Mouse (Mus musculus) neural tube, embryonic 14.5 days (tissue): ENCODE data around the gene AU022252. TPM values are rescaled to one million over a fixed set of nuclear protein-coding genes. Genes with fewer than 3 reads are reported as not detected.

ENCODE experiments used
- ATAC-seq: fragments of 200-750 bp; cut with Nextera tagmentation; 2 replicates; pipeline ENCODE4 v1.8.0; 2017; ENCODE audit warnings: low read depth, mild to moderate bottlenecking, moderate TSS enrichment, moderate library complexity
- H3K27ac ChIP-seq: fragments of 300-500 bp; sonication (generic); 2 replicates; pipeline ENCODE4 v1.5.1; 2014; ENCODE audit warnings: low read depth, mild to moderate bottlenecking, control low read depth, low read length, moderate library complexity, mixed read lengths
- H3K27me3 ChIP-seq: fragments of 300-500 bp; sonication (generic); 2 replicates; pipeline ENCODE4 v1.6.1; 2014; ENCODE audit warnings: low read length; ENCODE audit not compliant: control insufficient read depth, insufficient read depth
- H3K36me3 ChIP-seq: fragments of 300-500 bp; sonication (generic); 2 replicates; pipeline ENCODE4 v1.6.1; 2014; ENCODE audit warnings: low read length, mixed read lengths; ENCODE audit not compliant: control insufficient read depth, insufficient read depth
- H3K4me1 ChIP-seq: fragments of 300-500 bp; sonication (generic); 2 replicates; pipeline ENCODE4 v1.6.1; 2014; ENCODE audit warnings: low read length; ENCODE audit not compliant: control insufficient read depth, insufficient read depth
- H3K4me2 ChIP-seq: fragments of 300-500 bp; sonication (generic); 2 replicates; pipeline ENCODE4 v1.6.1; 2014; ENCODE audit warnings: mild to moderate bottlenecking, low read depth, low read length, control low read depth
- H3K4me3 ChIP-seq: fragments of 300-500 bp; sonication (generic); 2 replicates; pipeline ENCODE4 v1.5.1; 2014; ENCODE audit warnings: low read depth, low read length, control low read depth, mixed read lengths
- H3K9ac ChIP-seq: fragments of 300-500 bp; sonication (generic); replicated peaks from 2 replicates; pipeline ENCODE4 v1.6.1; 2014; ENCODE audit warnings: low read depth, mild to moderate bottlenecking, control low read depth, low read length, mixed read lengths
- H3K9me3 ChIP-seq: fragments of 300-500 bp; sonication (generic); 2 replicates; pipeline ENCODE4 v1.6.1; 2016; ENCODE audit warnings: low read length; ENCODE audit not compliant: control insufficient read depth
- WGBS: fragments of 180-500 bp; shearing (Covaris S2); extraction: QIAGEN DNeasy Blood & Tissue Kit; methylation state at CpG from one replicate; pipeline ENCODE4 v1.1.7; 2014; 5-methylcytosine and 5-hydroxymethylcytosine counted together
- polyA plus RNA-seq: library from polyadenylated mRNA; unstranded; fragments of >200 nt; fragmentation: Nextera tagmentation; extraction: Ambion mirVana; gene quantifications from 2 replicates; pipeline ENCODE4 v1.2.1, GENCODE M21; 2014

The AU022252 gene
- polyA plus RNA-seq, 1 experiment from 2014 or later: 19.2 TPM

DNA sequence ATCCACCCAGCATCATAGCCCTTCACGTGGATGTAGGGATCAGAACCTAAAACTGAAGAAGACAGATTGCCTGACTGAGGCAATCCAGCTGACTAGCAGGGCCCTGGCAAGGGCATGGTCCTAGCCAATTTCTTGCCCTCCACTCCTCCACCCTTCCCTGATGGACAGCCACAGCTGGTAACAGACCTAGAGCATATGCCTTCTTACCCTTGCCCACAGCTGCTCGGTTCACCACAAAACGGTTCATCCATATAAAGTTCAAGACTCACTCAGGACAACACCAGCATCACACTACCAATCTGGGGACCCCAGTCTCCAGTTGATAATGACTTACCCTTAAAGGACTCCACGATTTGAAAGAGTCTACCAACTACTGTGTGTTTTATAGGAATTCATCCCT, 46.7 kb downstream of the AU022252 start:
- Histone ChIP-seq H3K9ac (no peak overlapping the region), H3K4me2 (no peak overlapping the region), H3K9me3 (no peaks in the 10 kb centered on the region), H3K4me3 (no peak overlapping the region), H3K4me1 (no peaks in the 10 kb centered on the region), H3K27ac (no peak overlapping the region), H3K27me3 (no peaks in the 10 kb centered on the region), H3K36me3 (no peaks in the 10 kb centered on the region)
- 87% methylated on average over 4 of the region's 4 CpGs for WGBS
- no peak for ATAC-seq

DNA sequence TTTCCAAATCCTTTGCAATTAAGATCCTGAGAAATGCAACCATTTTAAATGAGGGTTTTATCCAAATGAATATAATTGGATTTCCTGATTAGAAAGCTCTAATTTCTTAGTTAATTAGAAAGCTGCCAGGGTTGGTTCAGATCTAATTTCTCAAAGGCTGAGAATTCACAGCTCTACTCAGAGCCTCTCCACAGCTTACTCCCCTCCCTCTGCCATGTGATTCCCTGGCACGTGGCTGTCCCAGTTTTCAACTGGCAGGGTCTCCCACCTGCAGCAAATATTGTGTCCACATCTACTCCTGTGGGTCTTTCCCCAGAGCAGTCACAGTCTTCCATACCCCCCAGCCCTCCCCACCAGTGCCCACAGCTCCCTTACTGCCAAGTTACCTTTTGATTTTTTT, 49.0 kb downstream of the AU022252 start:
- ATAC-seq: no peak
- Histone ChIP-seq H3K4me2 (no peak overlapping the region), H3K36me3 (no peaks in the 10 kb centered on the region), H3K27ac (no peak overlapping the region), H3K27me3 (no peaks in the 10 kb centered on the region), H3K4me3 (no peak overlapping the region), H3K4me1 (no peaks in the 10 kb centered on the region), H3K9me3 (no peaks in the 10 kb centered on the region), H3K9ac (no peak overlapping the region)
- 59% methylated on average over 1 of the region's 1 CpGs for WGBS

DNA sequence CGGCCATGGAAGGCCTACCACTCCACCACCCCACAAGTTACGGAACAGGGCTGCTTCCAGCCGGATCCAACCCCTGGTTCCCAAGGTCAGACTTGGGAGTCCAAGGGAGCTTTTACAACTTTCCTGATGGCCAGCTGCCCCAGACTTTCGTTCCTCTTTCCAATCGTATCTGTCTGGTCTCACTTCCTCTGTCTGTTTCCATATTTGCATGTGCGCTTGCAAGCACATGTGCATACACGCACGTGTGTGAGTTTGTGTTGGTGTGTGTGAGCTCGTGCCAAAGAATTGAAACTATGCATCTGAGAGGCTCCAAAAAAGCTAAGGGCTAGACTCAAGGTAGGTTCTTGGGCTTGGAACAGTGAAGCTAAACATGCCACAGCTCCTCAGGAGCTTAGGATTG, 51.1 kb downstream of the AU022252 start:
- Histone ChIP-seq H3K4me1 (no peaks in the 10 kb centered on the region), H3K4me2 (no peak overlapping the region), H3K36me3 (no peaks in the 10 kb centered on the region), H3K4me3 (no peak overlapping the region), H3K9ac (no peak overlapping the region), H3K27me3 (no peaks in the 10 kb centered on the region), H3K9me3 (no peaks in the 10 kb centered on the region), H3K27ac (no peak overlapping the region)
- ATAC-seq: no peak
- 91% methylated on average over 8 of the region's 9 CpGs for WGBS

DNA sequence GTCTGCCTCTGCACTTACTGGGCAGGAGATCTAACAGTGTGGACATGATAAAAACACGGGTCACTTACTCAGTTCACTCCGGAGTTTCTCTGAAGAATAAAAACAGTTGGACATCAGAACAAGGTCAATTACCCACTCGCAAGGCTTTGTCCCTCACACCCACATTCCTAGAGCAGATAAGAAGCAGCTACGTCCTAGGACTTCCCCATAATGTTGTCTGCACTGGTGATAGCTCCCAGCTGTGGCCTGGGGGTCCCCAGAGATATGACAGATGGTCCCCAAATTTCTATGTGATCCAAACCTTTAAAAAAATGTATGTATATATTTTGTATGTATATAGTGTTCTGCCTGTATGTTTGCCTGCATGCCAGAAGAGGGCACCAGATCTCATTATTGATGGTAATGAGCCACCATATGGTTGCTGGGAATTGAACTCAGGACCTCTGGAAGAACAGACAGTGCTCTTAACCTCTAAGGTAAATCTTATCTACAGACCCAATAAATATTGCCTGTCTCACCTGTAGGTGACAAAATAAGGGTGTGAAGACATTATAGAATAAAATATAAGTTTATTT, 52.3 kb downstream of the AU022252 start:
- Histone ChIP-seq H3K4me2 (no peak overlapping the region), H3K36me3 (no peaks in the 10 kb centered on the region), H3K9me3 (no peaks in the 10 kb centered on the region), H3K4me1 (no peaks in the 10 kb centered on the region), H3K4me3 (no peak overlapping the region), H3K27me3 (no peaks in the 10 kb centered on the region), H3K9ac (no peak overlapping the region), H3K27ac (no peak overlapping the region)
- 54% methylated on average over 4 of the region's 4 CpGs for WGBS
- no peak for ATAC-seq

DNA sequence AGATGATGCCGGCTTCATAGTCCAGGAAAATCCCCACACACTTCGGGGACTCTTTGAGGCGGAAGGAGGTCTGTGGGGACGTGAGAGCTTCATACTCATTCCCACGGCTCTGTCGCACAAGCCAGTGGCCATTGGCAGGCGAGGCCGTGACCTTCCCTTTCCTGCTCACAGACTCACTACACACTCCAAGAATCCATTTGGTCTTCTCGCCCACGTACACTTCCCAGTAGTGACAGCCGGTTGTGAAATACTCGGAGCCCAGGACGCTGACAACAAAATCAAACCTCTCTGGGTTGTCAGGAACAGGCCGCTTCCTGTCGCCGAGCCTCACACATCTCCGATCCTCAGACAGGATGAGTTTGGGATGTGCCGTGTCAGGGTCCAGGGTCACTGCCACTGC, 54.2 kb downstream of the AU022252 start:
- no peak for ATAC-seq

GRCm38 (mm10) chr4:119177702-119178101, 54.8 kb downstream of the AU022252 start:
- no peaks in the 10 kb centered on the region for H3K36me3 ChIP-seq
- WGBS: 79% methylated on average over 5 of the region's 5 CpGs
- H3K27ac ChIP-seq: no peak overlapping the region
- no peaks in the 10 kb centered on the region for H3K27me3 ChIP-seq
- H3K4me3 ChIP-seq: no peak overlapping the region
- no peak overlapping the region for H3K9ac ChIP-seq
- H3K4me2 ChIP-seq: no peak overlapping the region
- H3K4me1 ChIP-seq: peaks cover 6% of the 10 kb centered on the region; the same call in 1 of the 2 replicates
- no peak for ATAC-seq
- H3K9me3 ChIP-seq: no peaks in the 10 kb centered on the region

More for the DNA sequence above, 54.2 kb downstream of the AU022252 start:
- H3K9ac ChIP-seq: no peak overlapping the region
- no peaks in the 10 kb centered on the region for H3K4me1 ChIP-seq
- H3K4me2 ChIP-seq: no peak overlapping the region
- H3K36me3 ChIP-seq: no peaks in the 10 kb centered on the region
- no peaks in the 10 kb centered on the region for H3K9me3 ChIP-seq
- WGBS: 78% methylated on average over 18 of the region's 18 CpGs
- H3K27me3 ChIP-seq: no peaks in the 10 kb centered on the region
- no peak overlapping the region for H3K4me3 ChIP-seq
- H3K27ac ChIP-seq: no peak overlapping the region

- under 1% methylated on average over 38 of the region's 40 CpGs for WGBS
- H3K27me3 ChIP-seq: no peaks in the 10 kb centered on the region
- H3K36me3 ChIP-seq: peaks cover 5% of the 10 kb centered on the region
Observed at GRCm38 (mm10) chr4:119173851-119174453, 58.6 kb downstream of the AU022252 start, which contains the start of gene Zfp691. TSS of gene Zfp691 (minus strand) at chr4:119174195.

DNA sequence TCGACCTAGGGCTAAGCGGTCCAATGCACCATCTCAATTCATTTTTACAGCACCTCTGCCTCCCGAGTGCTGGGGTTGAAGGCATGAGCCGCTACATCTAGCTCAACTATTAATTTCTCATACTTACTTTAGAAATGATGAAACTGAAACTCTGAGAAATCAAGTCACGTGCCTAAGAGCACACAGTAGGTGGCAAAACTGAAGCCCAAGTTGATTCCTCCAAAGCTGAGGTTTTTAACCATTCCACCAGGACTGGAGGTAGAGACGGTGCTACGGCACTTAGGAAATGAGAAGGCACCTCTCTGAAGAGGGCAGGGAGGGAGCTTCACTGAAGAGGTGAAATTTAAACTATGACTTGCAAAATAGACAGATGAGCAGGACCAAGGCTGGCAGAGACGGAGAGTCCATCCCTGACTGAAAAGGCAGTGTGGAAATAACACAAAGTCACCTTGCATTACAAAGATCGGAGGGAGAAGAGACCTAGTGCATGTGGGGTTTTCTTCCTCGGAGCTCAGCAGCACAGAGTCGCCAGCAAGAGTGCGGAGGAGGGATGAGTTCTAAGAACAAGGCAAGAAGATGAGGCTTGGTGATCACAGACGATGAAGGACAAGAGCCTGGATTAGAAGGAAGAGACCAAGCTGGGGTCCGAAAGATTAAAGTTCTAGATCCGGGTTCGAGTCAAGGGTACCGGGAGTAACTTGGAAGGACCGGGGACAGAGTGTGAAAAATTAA, 59.4 kb downstream of the AU022252 start:
- Histone ChIP-seq H3K27ac (no peak overlapping the region), H3K4me1 (peaks cover 11% of the 10 kb centered on the region), H3K4me2 (peak overlapping the region; percentile 89), H3K9me3 (no peaks in the 10 kb centered on the region), H3K36me3 (peaks cover 5% of the 10 kb centered on the region), H3K4me3 (peak overlapping the region; percentile 45), H3K27me3 (no peaks in the 10 kb centered on the region), H3K9ac (peak overlapping the region; percentile 67)
- ATAC-seq: no peak
- WGBS: 41% methylated on average over 18 of the region's 18 CpGs

More at GRCm38 (mm10) chr4:119173851-119174453, 58.6 kb downstream of the AU022252 start, which contains the start of gene Zfp691:
- peak within 1 kb of the TSS; percentile 67 for H3K9ac ChIP-seq
- peak within 1 kb of the TSS; percentile 89 for H3K4me2 ChIP-seq
- peak within 1 kb of the TSS; percentile 52; the same call in 1 of the 2 replicates for H3K27ac ChIP-seq
- peaks cover 11% of the 10 kb centered on the region for H3K4me1 ChIP-seq
- ATAC-seq: peak; percentile 100
- H3K4me3 ChIP-seq: peak within 1 kb of the TSS; percentile 45
- no peaks in the 10 kb centered on the region for H3K9me3 ChIP-seq

GRCm38 (mm10) chr4:119167663-119168062, 64.8 kb downstream of the AU022252 start:
- H3K4me3 ChIP-seq: no peak overlapping the region
- WGBS: 3% methylated on average over 4 of the region's 4 CpGs
- no peak overlapping the region for H3K4me2 ChIP-seq
- no peaks in the 10 kb centered on the region for H3K9me3 ChIP-seq
- H3K4me1 ChIP-seq: peaks cover 5% of the 10 kb centered on the region
- H3K27me3 ChIP-seq: no peaks in the 10 kb centered on the region
- H3K9ac ChIP-seq: no peak overlapping the region
- no peak overlapping the region for H3K27ac ChIP-seq
- ATAC-seq: peak; percentile 63; the same call in 1 of the 2 replicates
- H3K36me3 ChIP-seq: peaks cover 5% of the 10 kb centered on the region
